Comparison of ENCODE assay signal across 19 mouse cellular contexts in genomic region chr9:41141026-41141425, GRCm38 (mm10). TPM values are rescaled to one million over a fixed set of nuclear protein-coding genes. Genes with fewer than 3 reads are reported as not detected.
DNase-seq lines count a peak whose midpoint lies in the region; ATAC-seq and TF ChIP-seq lines count a peak whose summit lies in the region.
"Had no signal": no experiment of that assay in that cellular context is flagged by ENCODE, and none has a peak within 500 bp of the region (broad histone marks: within the 10 kb centered on the region; RNA-seq: fewer than 3 reads in every experiment).

No protein-coding gene starts in this region.

- H3K27ac ChIP-seq in CH12.LX (ENCODE audit: insufficient read depth, low read depth), result no peak overlapping the region
- H3K27ac ChIP-seq: forebrain, embryonic 12.5 days; gastrocnemius, adult 2 months; hindbrain, embryonic 13.5 days; intestine, embryonic 15.5 days; liver, embryonic 14.5 days; lung, embryonic 15.5 days; midbrain, embryonic 15.5 days had no signal

- TF ChIP-seq EP300 in CH12.LX (IDR thresholded peaks at IDR 0.05; ENCODE audit: low read length), result no peak

- no peak for TF ChIP-seq RAD21 in CH12.LX (IDR thresholded peaks at IDR 0.05; ENCODE audit: low read depth, low read length)

- H3K79me2 ChIP-seq in CH12.LX (replicated peaks; ENCODE audit: control insufficient read depth, extremely low read depth, insufficient read depth, poor library complexity, severe bottlenecking), result no peaks in the 10 kb centered on the region

- no peak for TF ChIP-seq POLR2A in CH12.LX (IDR thresholded peaks at IDR 0.05; ENCODE audit: low read depth, low read length)

- no peak overlapping the region for H3K4me3 ChIP-seq in CH12.LX (replicated peaks in 1 of 3; ENCODE audit: low read depth in 2 of 3, low read length in 2 of 3, poor library complexity in 1 of 3)
- H3K4me3 ChIP-seq: forebrain, embryonic 12.5 days; gastrocnemius, adult 2 months; heart, embryonic 12.5 days; hindbrain, embryonic 13.5 days; intestine, embryonic 15.5 days; lung, embryonic 15.5 days; midbrain, embryonic 15.5 days had no signal

- H3K4me2 ChIP-seq in CH12.LX (ENCODE audit: insufficient read depth, low read depth, poor library complexity, severe bottlenecking), result no peak overlapping the region
- H3K4me2 ChIP-seq: forebrain, embryonic 12.5 days; heart, embryonic 12.5 days; hindbrain, embryonic 13.5 days; intestine, embryonic 15.5 days; lung, embryonic 15.5 days; midbrain, embryonic 15.5 days had no signal

- in situ Hi-C loops in CH12.LX (cut with MboI; ENCODE audit: low pct_ligation_motif_present, low pct_unique_long_range_greater_than_20kb, low sequenced_read_pairs), result no loop called here

- peak; percentile 73 for ATAC-seq in neutrophil, adult 5-6 weeks (ENCODE audit: extremely low read depth, insufficient number of reproducible peaks, low FRiP score, poor library complexity, severe bottlenecking)
- ATAC-seq: intestine, embryonic 15.5 days; midbrain, embryonic 15.5 days had no signal

- dilution Hi-C loops in CH12.LX (cut with MboI; ENCODE audit: extremely low pct_ligation_motif_present, extremely low pct_unique_long_range_greater_than_20kb, low sequenced_read_pairs), result no loop called here

- peaks cover 6 to 48% of the 10 kb centered on the region in 2 experiments for H3K4me1 ChIP-seq in CH12.LX (ENCODE audit: control insufficient read depth in 1 of 2, insufficient read depth in 2 of 2)
- H3K4me1 ChIP-seq: forebrain, embryonic 12.5 days; hindbrain, embryonic 13.5 days; intestine, embryonic 15.5 days; midbrain, embryonic 15.5 days had no signal

- TF ChIP-seq CTCF in CH12.LX (conservative IDR thresholded peaks at IDR 0.05 in 1 of 2, IDR thresholded peaks at IDR 0.05 in 1 of 2; ENCODE audit: low read depth in 2 of 2, low read length in 2 of 2), result no peak

- DNase-seq in B cell, adult 2 months, result peak; percentile 28 to 30
- no peak for DNase-seq in CH12.LX (ENCODE audit: extremely low read depth)
- DNase-seq in induced T-regulatory cell, adult 2 months (ENCODE audit: low read depth), result peak; percentile 62
- no peak for DNase-seq in adrenal gland, postnatal 4 days (ENCODE audit: low spot score in 2 of 2)
- DNase-seq in thymus, postnatal 10 days (ENCODE audit: low spot score in 2 of 2), result no peak
- DNase-seq in left cerebral cortex, postnatal 36 days (ENCODE audit: low spot score in 2 of 2), result no peak
- DNase-seq: adrenal gland, postnatal 14 days; cerebellum, adult 11 months; gastrocnemius, adult 2 months; heart, postnatal 14 days; right cerebral cortex, adult 18-20 months had no signal

- H3K9ac ChIP-seq in CH12.LX (ENCODE audit: insufficient read depth, low read depth), result no peak overlapping the region
- H3K9ac ChIP-seq: forebrain, embryonic 12.5 days; heart, embryonic 12.5 days; hindbrain, embryonic 13.5 days; intestine, embryonic 15.5 days; liver, embryonic 14.5 days; lung, embryonic 15.5 days; midbrain, embryonic 15.5 days had no signal

- H3K9me3 ChIP-seq in CH12.LX (replicated peaks; ENCODE audit: low read length), result no peaks in the 10 kb centered on the region
- H3K9me3 ChIP-seq: forebrain, embryonic 12.5 days; heart, embryonic 12.5 days; hindbrain, embryonic 13.5 days; intestine, embryonic 15.5 days; lung, embryonic 15.5 days; midbrain, embryonic 15.5 days had no signal

- no peaks in the 10 kb centered on the region for H3K27me3 ChIP-seq in CH12.LX (replicated peaks)
- H3K27me3 ChIP-seq: forebrain, embryonic 12.5 days; heart, embryonic 12.5 days; hindbrain, embryonic 13.5 days; intestine, embryonic 15.5 days; lung, embryonic 15.5 days; midbrain, embryonic 15.5 days had no signal

- intact Hi-C loops in left cerebral cortex, postnatal 36 days (cut with DNase I), result no loop called here

- no peaks in the 10 kb centered on the region for H3K36me3 ChIP-seq in CH12.LX (replicated peaks in 1 of 2; ENCODE audit: control insufficient read depth in 1 of 2, insufficient read depth in 1 of 2, low read length in 1 of 2)
- H3K36me3 ChIP-seq: forebrain, embryonic 12.5 days; heart, embryonic 12.5 days; hindbrain, embryonic 13.5 days; intestine, embryonic 15.5 days; lung, embryonic 15.5 days; midbrain, embryonic 15.5 days had no signal

TF ChIP-seq in CH12.LX, 34 proteins besides CTCF, POLR2A, EP300 and RAD21:
- peak; percentile 49; the same call in 1 of the 2 replicates for TF ChIP-seq ELF1 (IDR thresholded peaks at IDR 0.05; ENCODE audit: low read depth, low read length)
- no peak for TF ChIP-seq USF2 (conservative IDR thresholded peaks at IDR 0.05; ENCODE audit: low read depth, low read length)
- TF ChIP-seq JUN (IDR thresholded peaks at IDR 0.05; ENCODE audit: insufficient read depth, low read depth, low read length), result no peak
- TF ChIP-seq POLR2AphosphoS2 (IDR thresholded peaks at IDR 0.05; ENCODE audit: low read depth, low read length), result no peak
- no peak for TF ChIP-seq RCOR1 (conservative IDR thresholded peaks at IDR 0.05; ENCODE audit: low read depth, low read length)

RNA-seq across cellular contexts. Expression of gene Ubash3b, which starts 20.5 kb away (rescaled TPM):
- total RNA-seq in CH12.LX (2012; rRNA removed), result 4.2 and 5.0 TPM in 2 replicates
- total RNA-seq in CH12.LX (2014; rRNA removed), result 2.8 and 3.3 TPM in 2 replicates
- 4.5 and 4.6 TPM in 2 replicates for polyA plus RNA-seq in CH12.LX (2012; ENCODE audit: insufficient read length, low read depth)
- 7.1 and 9.1 TPM in 2 replicates for total RNA-seq in neutrophil, adult 5-6 weeks (2017)
- total RNA-seq in adrenal gland, postnatal 4 days (2021), result 1 to 10 TPM; 6.5 to 6.7 TPM
- total RNA-seq in left cerebral cortex, postnatal 36 days (2021), result 10 to 100 TPM; 22.5 to 22.6 TPM

Comparison
In these comparisons a context has a peak if more than half of its experiments do, and no peak if none do; other contexts are left out.
1. DNase-seq: peak in B cell, adult 2 months (2 of 2) and induced T-regulatory cell, adult 2 months (single experiment); none in CH12.LX (single experiment), adrenal gland, postnatal 4 days (0 of 2), thymus, postnatal 10 days (0 of 2) and left cerebral cortex, postnatal 36 days (0 of 2).